Mouse (Mus musculus) forebrain, embryonic 10.5 days (tissue): ENCODE data around the gene Serpina10. TPM values are rescaled to one million over a fixed set of nuclear protein-coding genes. Genes with fewer than 3 reads are reported as not detected.

ENCODE experiments used
- DNase-seq: peaks from one replicate; pipeline ENCODE4 v3.0.0-alpha.2; 2017; ENCODE audit warnings: low spot score; ENCODE audit errors: extremely low spot score
- H3K27ac ChIP-seq: fragments of 300-500 bp; sonication (generic); 2 replicates; pipeline ENCODE4 v1.5.1; 2016; ENCODE audit warnings: mild to moderate bottlenecking
- H3K27me3 ChIP-seq: fragments of 300-500 bp; sonication (generic); 2 replicates; pipeline ENCODE4 v1.6.1; 2016; ENCODE audit warnings: mild to moderate bottlenecking; ENCODE audit not compliant: poor library complexity, severe bottlenecking
- H3K36me3 ChIP-seq: fragments of 300-500 bp; sonication (generic); replicated peaks from 2 replicates; pipeline ENCODE4 v1.6.1; 2016; ENCODE audit warnings: mild to moderate bottlenecking, moderate library complexity
- H3K4me1 ChIP-seq: fragments of 300-500 bp; sonication (generic); 2 replicates; pipeline ENCODE4 v1.6.1; 2016
- H3K4me3 ChIP-seq: fragments of 300-500 bp; sonication (generic); 2 replicates; pipeline ENCODE4 v1.5.1; 2016; ENCODE audit warnings: mild to moderate bottlenecking, moderate library complexity
- H3K9me3 ChIP-seq: fragments of 300-500 bp; sonication (generic); 2 replicates; pipeline ENCODE4 v1.6.1; 2016; ENCODE audit warnings: mild to moderate bottlenecking, moderate library complexity
- WGBS: fragments of 180-500 bp; shearing (Covaris S2); methylation state at CpG from one replicate; pipeline ENCODE4 v1.1.7; 2016; 5-methylcytosine and 5-hydroxymethylcytosine counted together
- polyA plus RNA-seq: library from polyadenylated mRNA; unstranded; fragments of >200 nt; fragmentation: Nextera tagmentation; extraction: Ambion mirVana; gene quantifications from 2 replicates; pipeline ENCODE4 v1.2.1, GENCODE M21; 2016

Serpina10 gene
- polyA plus RNA-seq, 1 experiment from 2014 or later, result not detected

GRCm38 (mm10) chr12:103655123-103656044 lies 24.1 kb upstream of the Serpina10 start:
- WGBS, result 88% methylated on average over 7 of the region's 7 CpGs
- H3K4me1 ChIP-seq, result no peaks in the 10 kb centered on the region
- H3K27me3 ChIP-seq, result no peaks in the 10 kb centered on the region
- no peak overlapping the region for H3K27ac ChIP-seq
- H3K36me3 ChIP-seq, result no peaks in the 10 kb centered on the region
- H3K4me3 ChIP-seq, result no peak overlapping the region
- H3K9me3 ChIP-seq, result no peaks in the 10 kb centered on the region
- DNase-seq, result no peak

GRCm38 (mm10) chr12:103653836-103654235 lies 22.6 kb upstream of the Serpina10 start:
- Histone ChIP-seq H3K36me3 (no peaks in the 10 kb centered on the region), H3K4me3 (no peak overlapping the region), H3K27me3 (no peaks in the 10 kb centered on the region), H3K4me1 (no peaks in the 10 kb centered on the region), H3K27ac (no peak overlapping the region), H3K9me3 (no peaks in the 10 kb centered on the region)
- no peak for DNase-seq
- 98% methylated on average over 2 of the region's 2 CpGs for WGBS

DNA sequence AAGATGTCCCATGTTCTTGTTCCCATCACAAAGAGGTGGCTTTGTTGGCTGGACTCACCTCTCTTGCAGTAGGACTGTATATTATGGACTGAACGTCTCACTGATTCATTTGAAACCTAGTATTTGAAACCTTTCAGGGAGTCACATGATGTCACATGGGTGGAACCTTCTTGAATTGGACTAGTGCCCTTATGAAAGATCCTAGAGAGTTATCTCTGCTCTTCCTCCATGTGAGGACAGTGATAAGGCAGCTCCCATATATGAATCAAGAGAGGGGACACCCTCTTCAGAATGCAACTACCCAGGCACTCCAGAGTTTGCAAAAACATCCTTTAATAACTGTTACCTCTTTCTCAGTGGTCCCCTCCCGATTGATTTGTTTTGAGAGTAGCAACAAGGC lies 15.1 kb upstream of the Serpina10 start:
- no peak for DNase-seq
- 84% methylated on average over 2 of the region's 2 CpGs for WGBS
- no peak overlapping the region for H3K27ac ChIP-seq

GRCm38 (mm10) chr12:103644601-103645000 lies 13.4 kb upstream of the Serpina10 start:
- Histone ChIP-seq H3K27ac (no peak overlapping the region), H3K4me1 (no peaks in the 10 kb centered on the region), H3K27me3 (no peaks in the 10 kb centered on the region), H3K9me3 (no peaks in the 10 kb centered on the region), H3K36me3 (no peaks in the 10 kb centered on the region), H3K4me3 (no peak overlapping the region)
- 38% methylated on average over 5 of the region's 5 CpGs for WGBS
- no peak for DNase-seq

More for the DNA sequence above, 15.1 kb upstream of the Serpina10 start:
- no peaks in the 10 kb centered on the region for H3K27me3 ChIP-seq
- H3K36me3 ChIP-seq, result no peaks in the 10 kb centered on the region
- no peaks in the 10 kb centered on the region for H3K9me3 ChIP-seq
- H3K4me1 ChIP-seq, result no peaks in the 10 kb centered on the region
- no peak overlapping the region for H3K4me3 ChIP-seq

- no peak overlapping the region for H3K4me3 ChIP-seq
- H3K4me1 ChIP-seq, result no peaks in the 10 kb centered on the region
- no peaks in the 10 kb centered on the region for H3K27me3 ChIP-seq
- DNase-seq, result no peak
- H3K27ac ChIP-seq, result no peak overlapping the region
- WGBS, result 84% methylated on average over 3 of the region's 3 CpGs
- no peaks in the 10 kb centered on the region for H3K9me3 ChIP-seq
- no peaks in the 10 kb centered on the region for H3K36me3 ChIP-seq
Observed at GRCm38 (mm10) chr12:103643818-103644217, 12.6 kb upstream of the Serpina10 start.

DNA sequence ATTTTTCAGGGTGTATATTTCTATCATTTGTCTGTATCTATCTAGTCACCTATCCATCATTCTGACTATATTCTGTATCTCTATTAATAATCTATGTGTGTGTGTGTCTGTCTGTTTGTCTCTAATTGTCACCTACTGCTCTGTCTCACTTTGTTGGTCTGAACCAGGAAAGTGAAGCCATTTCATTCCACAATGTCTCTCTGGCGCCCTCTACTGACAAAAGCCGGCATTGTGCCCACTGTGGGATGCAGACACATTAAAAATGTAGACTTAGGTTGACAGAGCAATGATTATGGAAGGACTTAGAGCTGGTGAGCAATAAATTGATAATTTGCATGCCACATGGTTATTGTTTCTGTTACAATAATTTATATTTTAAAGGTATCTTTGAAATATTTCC lies 12.1 kb upstream of the Serpina10 start:
- DNase-seq, result peak; percentile 79
- no peaks in the 10 kb centered on the region for H3K36me3 ChIP-seq
- no peaks in the 10 kb centered on the region for H3K9me3 ChIP-seq
- no peaks in the 10 kb centered on the region for H3K4me1 ChIP-seq
- H3K4me3 ChIP-seq, result no peak overlapping the region
- 1% methylated on average over 2 of the region's 2 CpGs for WGBS
- H3K27ac ChIP-seq, result no peak overlapping the region
- no peaks in the 10 kb centered on the region for H3K27me3 ChIP-seq

DNA sequence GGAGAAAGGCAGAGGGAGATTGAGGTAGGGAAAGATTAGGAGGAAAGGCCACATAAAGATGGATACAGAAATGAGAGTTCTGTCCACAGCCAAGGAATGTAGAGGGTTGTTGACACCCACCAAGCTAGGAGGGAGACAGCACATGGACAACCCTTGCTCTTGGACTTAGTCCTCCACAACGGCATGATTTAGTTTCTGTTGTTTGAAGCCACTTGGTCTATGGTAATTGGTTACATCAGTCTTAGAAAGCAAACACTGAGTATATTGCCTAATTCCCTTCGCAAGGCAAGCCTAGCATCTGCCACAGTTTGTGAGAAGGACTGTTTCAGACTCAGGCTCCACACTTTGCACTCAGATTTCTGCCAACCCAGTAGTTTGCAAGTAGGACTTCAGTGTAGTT lies 4.6 kb upstream of the Serpina10 start:
- Histone ChIP-seq H3K27ac (no peak overlapping the region), H3K9me3 (no peaks in the 10 kb centered on the region), H3K36me3 (no peaks in the 10 kb centered on the region), H3K4me1 (no peaks in the 10 kb centered on the region), H3K27me3 (no peaks in the 10 kb centered on the region), H3K4me3 (no peak overlapping the region)
- no peak for DNase-seq
- 90% methylated on average over 2 of the region's 2 CpGs for WGBS

- no peaks in the 10 kb centered on the region for H3K27me3 ChIP-seq
- WGBS, result 81% methylated on average over 2 of the region's 2 CpGs
- no peak for DNase-seq
- H3K36me3 ChIP-seq, result no peaks in the 10 kb centered on the region
- H3K9me3 ChIP-seq, result no peaks in the 10 kb centered on the region
- H3K4me1 ChIP-seq, result no peaks in the 10 kb centered on the region
- no peak overlapping the region for H3K4me3 ChIP-seq
- H3K27ac ChIP-seq, result no peak overlapping the region
Observed at GRCm38 (mm10) chr12:103634430-103634829, 3.2 kb upstream of the Serpina10 start.

DNA sequence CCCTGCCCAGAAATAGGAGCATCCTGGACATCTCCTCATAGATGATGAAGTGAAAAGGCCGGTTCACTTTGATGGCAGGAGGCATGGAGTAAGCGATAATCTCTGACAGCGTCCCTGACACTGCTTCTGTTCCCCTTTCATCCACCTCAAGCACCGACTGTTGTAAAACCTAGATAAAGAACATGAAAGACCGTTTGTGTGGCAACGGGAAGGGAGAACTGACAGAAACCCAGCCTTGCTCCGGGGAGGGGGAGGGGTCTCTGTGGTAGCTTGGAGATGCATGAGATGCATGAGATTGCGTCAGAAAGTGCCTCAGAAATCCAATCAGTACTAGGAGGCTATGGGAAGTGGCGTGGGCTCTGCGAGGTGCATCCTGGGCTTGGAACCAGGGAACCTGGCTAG lies 14.4 kb downstream of the Serpina10 start:
- Histone ChIP-seq H3K27me3 (no peaks in the 10 kb centered on the region), H3K36me3 (no peaks in the 10 kb centered on the region; the same call in 1 of the 2 replicates), H3K9me3 (no peaks in the 10 kb centered on the region), H3K4me3 (no peak overlapping the region), H3K4me1 (no peaks in the 10 kb centered on the region), H3K27ac (no peak overlapping the region)
- WGBS, result 93% methylated on average over 10 of the region's 10 CpGs
- no peak for DNase-seq

DNA sequence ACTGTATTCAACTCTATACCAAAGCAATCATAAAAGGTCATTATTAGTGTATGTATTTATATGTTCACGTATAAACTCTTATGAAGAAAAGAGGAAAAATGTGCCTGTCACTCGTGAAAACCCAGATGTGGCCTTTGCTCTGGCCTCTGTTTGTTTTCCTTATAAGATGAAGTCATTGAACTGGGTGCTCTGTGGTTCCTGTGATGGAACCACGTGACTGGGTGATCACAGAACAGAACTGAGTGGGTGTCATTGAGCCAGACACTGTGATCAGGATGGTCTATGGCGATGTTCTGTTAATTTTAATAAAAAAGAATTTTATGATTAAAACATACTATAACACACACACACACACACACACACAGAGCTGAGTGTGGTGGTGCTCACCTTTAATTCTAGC lies 15.5 kb downstream of the Serpina10 start:
- Histone ChIP-seq H3K27me3 (no peaks in the 10 kb centered on the region), H3K9me3 (no peaks in the 10 kb centered on the region), H3K36me3 (no peaks in the 10 kb centered on the region; the same call in 1 of the 2 replicates), H3K27ac (no peak overlapping the region), H3K4me1 (no peaks in the 10 kb centered on the region), H3K4me3 (no peak overlapping the region)
- no peak for DNase-seq
- WGBS, result 85% methylated on average over 4 of the region's 4 CpGs

DNA sequence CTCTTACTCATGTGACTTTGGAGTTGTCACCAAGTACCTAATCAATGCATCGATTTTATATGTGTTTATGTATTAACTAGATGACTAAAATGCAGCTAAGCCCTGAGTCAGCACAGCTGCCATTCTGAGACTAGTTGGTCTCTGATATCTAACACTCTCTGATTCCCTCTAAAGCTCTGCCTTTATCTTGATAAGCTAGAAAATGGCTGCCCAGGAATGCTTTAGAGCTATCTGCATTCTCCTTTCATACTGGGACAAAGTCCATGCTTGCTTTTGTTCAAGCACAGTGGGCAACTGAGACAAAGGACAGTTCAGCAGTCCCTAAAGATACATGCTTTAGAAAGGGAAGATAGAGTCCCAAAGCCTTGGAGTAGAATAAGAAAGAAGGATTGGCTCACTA lies 16.1 kb downstream of the Serpina10 start:
- WGBS, result 84% methylated on average over 1 of the region's 1 CpGs
- no peak overlapping the region for H3K27ac ChIP-seq
- no peaks in the 10 kb centered on the region for H3K4me1 ChIP-seq
- no peak for DNase-seq
- no peaks in the 10 kb centered on the region for H3K27me3 ChIP-seq
- no peaks in the 10 kb centered on the region; the same call in 1 of the 2 replicates for H3K36me3 ChIP-seq
- no peak overlapping the region for H3K4me3 ChIP-seq
- no peaks in the 10 kb centered on the region for H3K9me3 ChIP-seq

- WGBS, result 77% methylated on average over 3 of the region's 3 CpGs
- Histone ChIP-seq H3K4me3 (no peak overlapping the region), H3K27me3 (no peaks in the 10 kb centered on the region), H3K27ac (no peak overlapping the region), H3K36me3 (no peaks in the 10 kb centered on the region), H3K9me3 (no peaks in the 10 kb centered on the region), H3K4me1 (peaks cover 4% of the 10 kb centered on the region; the same call in 1 of the 2 replicates)
- DNase-seq, result no peak
Observed at GRCm38 (mm10) chr12:103601839-103602238, 29.4 kb downstream of the Serpina10 start.

DNA sequence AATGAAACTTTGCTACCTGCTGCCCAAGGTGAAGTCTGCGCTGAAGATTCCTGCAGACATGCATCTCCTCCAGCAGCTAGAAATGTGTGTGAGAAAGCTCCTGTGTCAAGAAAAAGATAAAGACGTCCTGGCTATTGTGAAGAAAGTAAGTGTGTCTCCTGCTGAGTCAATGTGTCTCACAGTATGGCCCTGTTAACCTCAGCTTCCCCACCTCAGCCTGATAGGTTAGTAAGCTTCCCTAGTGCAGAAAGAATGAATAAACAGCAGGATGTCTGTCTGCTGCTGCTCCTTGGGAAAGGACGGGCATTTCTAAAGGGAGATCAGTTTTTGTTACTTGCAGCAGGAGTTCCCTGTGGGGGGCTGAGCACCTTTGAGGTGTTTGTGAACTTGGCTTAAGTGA lies 30.9 kb downstream of the Serpina10 start:
- Histone ChIP-seq H3K4me3 (no peak overlapping the region), H3K36me3 (no peaks in the 10 kb centered on the region), H3K27me3 (no peaks in the 10 kb centered on the region), H3K4me1 (peaks cover 4% of the 10 kb centered on the region; the same call in 1 of the 2 replicates), H3K9me3 (no peaks in the 10 kb centered on the region), H3K27ac (no peak overlapping the region)
- DNase-seq, result no peak
- WGBS, result 11% methylated on average over 3 of the region's 3 CpGs
